Mouse (Mus musculus): ENCODE measurements around the gene Pola2.
A peak's percentile ranks its signal among the peaks of the same experiment; 100 is the strongest.

Pola2 gene

DNA sequence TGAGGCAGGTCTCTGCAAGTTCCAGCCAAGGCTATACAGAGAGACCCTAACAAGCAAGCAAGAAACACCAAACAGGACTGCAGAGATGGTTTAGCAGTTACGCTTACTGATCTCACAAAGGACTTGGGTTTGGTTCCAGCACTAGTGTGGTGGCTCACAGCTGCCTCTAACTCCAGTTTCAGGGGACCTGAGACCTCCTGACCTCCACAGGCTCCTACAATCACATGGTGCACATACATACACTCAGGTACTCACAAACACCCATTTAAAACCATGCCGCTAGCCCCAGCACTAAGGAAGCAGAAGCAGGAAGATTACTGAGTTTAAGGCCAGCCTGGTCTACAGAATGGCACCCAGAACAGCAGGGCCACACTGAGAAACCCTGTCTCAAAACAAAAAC, 802 bp upstream of the Pola2 start:
- DNase-seq: no peak

DNA sequence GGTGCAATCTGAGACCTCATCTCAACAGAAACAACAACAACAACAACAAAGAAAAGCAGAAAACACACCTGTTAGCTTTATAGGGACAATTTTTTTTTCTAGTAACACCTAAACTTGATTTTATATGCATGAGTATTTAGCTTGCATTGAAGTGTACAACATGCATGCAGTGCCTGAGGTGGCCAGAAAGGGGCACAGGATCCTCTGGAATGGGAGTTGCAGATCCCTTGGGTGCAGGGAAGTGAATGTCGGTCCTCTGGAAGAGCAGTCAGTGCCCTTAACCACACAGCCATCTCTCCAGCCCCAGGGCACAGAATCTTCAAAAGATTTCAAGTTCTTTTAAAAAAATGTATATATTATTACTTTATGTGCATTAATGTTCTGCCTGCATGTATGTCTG, 1.4 kb downstream of the Pola2 start:
- no peak for DNase-seq

DNA sequence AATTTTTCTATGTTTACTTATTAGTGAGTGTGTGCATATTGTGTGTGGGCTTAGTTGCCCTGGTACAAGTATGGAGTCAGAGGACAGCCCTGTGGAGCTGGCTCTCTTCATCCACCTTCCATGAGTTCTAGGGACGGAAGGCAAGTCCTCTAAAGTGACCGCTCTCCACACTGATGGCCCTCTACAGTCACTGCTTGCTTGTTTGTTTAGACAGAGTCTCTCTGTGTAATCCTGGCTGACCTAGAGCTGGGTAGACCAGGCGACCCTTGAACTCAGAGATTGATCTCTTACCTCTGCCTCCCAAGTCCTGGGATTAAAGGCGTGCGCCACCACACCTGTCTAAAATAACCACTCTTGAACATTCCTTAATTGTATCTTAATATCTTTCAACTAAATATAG, 6.6 kb downstream of the Pola2 start:
- no peak for DNase-seq

DNA sequence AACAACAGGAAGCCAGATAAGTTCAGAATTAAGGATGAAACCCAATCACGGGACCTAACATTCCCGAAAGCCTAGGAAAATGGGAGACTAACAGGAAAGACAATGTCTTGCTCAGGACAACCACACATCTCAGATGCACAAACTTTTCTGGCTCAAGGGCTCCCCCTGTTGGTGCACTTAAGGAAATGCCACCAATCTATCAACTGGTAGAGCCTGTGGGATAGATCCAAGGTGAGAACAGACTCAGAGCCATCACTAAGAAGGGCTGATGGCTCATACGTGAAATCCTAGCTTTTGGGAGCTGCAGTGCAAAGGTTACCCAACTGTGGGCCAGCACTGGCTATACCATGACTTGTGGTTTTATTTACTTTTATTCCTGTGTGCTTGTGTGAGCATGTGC, 7.3 kb downstream of the Pola2 start:
- peak; percentile 67 for DNase-seq

DNA sequence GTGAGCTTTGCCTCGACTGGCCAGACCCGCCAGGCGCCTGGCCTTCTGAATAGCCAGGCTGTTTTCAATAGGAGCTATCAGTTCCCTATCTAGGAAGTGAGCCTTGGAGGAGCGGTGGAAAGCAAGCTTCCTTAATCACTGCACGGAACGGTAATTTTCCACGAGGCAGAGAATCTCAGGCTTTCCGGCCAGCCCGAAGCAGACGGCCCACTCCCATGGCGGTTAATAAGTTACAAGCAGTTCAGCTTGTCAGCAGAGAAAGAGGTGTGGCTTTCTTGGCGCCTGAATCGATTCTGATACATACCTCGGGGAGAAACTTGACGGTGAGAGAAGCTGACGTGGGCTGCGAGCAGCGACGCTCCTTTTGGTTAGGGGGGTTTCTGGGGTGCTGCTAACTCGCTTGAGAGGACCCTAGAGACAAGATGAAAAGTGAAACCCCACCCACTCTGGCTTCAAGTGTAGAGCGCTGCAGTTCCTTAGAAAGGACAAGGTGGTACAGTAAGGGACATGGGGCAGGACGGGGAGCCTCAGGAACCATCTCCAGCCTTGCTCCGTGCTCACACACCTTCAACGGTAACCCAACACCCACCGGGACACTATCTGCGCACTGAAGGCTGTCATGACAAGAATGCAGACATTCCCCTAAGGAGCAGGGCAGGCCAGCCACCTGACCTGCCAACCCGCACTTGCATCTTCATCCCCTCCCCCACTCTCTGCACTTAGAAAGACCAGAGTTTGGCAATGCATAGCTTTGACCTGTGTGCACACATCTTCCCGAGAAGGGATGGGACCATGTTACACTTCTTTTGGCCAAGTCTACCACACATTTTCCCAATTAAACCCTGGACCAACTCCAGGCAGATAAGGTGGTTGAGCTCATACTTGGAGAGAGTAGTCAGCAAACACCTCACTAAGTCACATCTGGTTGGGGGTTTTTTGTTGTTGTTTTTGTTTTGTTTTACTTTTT, 8.0 kb downstream of the Pola2 start:
- no peak for DNase-seq

DNA sequence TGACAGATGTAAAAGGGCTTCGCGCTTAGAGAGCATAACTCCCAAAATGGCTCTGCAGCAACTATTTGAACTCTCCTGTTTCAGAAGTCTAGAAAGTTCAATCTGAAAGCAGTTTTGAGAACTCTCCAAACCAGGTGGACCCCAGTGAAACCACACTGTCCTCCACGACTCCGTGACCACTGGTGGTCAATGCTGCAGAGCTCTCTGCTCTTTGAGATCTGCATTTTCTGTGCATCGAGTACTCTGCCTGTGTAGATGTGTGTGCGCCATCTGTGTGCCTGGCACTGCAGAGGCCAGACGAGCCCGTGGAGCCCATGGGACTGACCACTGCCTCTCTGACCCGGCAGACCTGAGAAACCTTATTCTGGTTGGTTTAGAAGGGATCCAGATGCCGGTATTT, 9.1 kb downstream of the Pola2 start:
- no peak for DNase-seq

DNA sequence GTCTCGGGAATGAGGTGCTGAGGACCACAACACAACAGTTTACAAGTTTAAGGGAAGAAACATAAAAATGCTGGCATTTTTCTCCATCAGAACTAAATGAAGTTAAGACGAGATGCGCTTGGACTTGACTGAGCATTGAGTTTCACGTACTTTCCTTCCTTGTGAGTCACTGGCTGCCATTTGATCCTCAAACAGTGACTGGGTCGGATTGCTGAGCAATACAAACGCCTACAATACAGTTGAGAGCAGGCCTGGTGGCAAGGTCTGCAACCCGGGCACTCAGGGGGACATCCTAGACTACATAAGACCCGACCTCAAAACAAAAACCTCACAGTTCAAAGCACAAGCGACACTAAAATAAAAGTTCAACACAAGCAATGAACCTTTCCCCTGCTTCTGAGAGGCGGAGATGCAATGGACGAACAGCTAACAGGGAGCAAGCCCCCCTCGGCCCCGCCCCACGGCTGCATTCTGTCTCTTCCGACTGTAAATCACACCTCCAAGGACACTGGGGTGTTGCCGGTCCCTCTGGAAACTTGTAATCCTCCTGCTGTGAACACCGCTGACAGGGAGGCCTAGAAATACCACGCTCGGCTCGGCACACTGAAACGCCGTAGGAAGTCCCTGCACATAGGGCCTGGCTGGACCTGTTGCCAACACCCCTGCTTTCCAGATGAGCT, 9.8 kb downstream of the Pola2 start:
- DNase-seq: no peak

DNA sequence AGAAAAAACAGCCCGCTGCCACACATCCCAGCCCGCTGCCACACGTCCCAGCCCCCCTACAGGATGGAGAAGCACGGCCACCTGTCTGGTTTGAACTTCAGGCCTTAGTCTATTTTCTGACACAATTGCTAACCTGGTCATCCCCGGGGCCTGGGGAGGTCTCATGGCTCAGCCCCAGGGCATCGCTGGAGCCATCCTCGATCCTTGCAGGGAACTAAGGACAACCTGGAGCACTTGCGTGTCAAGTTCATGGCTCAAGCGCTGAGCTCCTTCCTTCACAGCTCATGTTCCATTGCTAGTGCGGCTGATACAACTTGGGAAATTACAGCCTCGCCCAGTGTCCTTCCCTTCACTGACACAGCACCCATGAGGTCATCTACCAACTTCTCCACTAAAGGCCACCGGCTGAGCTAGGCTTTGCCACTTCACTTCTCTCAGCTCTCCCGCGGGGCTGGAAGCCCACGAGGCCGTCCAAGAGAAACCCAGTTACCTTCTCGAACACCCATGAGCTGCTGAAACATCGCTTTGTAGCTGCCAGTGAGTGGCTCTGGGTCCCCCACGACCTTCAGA, 10.7 kb downstream of the Pola2 start:
- no peak for DNase-seq

DNA sequence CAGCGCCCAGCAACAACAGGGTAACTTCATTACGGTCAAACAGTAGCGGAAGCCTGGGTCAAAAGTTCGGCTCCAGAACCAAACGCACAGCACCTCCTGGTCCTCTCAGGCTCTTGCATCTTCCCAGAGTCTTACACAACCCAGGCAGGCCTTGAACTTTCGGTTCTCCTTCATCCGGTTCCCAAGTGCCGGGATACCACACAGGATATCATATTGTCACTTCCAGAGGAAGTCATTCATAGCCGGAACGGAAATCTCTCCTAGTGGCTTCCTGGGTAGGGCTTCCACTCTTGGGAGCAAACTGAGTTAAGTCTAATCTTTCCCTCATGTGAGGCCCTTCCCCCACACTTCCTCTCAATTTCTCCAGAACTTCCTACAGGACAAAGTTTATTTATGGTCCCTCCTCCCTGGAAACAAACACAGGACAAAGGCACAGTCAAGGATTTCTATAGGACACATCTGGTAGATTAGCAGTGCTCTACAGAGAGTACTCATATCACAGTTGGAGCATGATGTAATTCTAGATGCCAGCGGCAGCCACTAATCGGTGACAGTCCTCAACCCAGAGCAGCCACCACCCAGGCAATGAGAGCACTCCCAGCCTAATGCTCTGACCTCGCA, 11.8 kb downstream of the Pola2 start:
- DNase-seq: no peak

DNA sequence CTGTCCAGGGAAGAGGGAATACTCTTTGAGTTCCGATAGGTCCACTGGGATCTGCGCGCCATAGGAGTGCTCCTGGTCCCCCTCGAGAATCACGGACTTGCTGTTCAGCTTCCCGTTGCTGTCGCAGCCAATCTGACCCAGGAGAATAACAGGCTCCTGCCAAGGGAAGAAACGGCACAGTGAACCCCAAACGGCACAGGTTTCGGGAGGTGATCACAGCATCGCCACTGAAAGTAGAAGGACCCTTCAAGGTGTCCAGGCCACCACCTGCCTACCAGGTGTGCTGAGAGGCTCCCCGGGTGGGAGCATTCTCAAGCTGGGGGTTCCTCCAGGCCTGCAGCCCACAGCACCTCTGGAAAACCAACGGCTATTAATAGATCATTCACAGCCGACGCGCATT, 12.4 kb downstream of the Pola2 start:
- DNase-seq: no peak

DNA sequence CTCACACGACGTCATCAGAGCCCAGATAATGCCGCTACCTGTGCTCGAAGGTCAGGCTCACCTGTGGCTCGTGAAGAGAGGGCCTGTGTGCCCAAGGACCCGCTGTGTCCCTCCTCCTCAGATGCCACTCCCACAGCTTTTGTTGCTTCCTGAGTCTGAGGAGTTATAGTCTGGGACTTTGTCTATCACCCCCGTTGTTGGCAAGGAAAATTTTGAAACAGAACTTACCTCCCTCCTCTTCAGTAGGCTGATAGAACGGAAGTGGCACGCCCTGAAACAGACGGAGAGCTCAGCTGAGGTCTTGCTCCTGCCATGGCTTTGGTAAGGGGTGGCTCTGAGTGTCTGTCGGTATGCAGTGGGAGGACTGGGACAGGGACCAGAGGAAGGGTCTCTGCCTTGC, 13.8 kb downstream of the Pola2 start:
- DNase-seq: no peak

DNA sequence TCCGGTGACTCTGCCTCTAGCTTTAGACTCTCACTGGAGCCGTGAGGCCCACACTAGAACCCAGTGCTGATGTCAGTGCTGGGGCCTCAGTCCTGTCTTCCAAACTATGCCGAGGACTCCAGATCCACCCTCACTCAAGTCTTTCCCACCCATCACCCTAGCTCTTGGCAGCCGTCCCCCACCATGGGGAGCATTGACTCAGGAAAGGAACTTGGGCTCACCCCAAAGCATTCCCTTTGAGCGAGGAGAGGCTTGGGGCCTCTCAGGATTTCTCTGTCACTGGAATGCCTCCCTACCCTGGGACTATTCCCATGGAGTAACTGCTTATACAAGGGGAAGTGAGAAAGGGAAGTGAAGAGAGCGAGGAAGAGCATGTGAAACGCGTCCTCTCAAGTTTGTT, 18.1 kb downstream of the Pola2 start:
- no peak for DNase-seq

DNA sequence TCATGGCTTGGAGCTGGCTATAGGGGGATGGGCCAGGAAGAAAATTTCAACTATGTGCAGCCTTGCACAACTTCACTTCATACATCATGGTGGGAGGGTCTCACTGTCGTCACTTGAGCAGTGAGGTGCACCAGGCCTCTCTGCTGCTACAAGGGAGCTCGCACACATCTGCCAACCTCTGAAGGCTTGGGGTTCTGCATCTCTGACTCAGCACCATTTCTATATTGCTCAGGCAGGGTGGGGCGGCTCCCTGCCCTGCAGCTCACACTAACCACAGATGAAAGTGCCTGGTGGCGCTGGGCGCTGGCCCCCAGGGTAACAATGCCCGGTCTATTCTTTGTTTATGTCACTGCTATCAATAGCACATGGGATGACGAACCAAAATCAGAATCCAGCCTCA, 19.0 kb downstream of the Pola2 start:
- DNase-seq: no peak

DNA sequence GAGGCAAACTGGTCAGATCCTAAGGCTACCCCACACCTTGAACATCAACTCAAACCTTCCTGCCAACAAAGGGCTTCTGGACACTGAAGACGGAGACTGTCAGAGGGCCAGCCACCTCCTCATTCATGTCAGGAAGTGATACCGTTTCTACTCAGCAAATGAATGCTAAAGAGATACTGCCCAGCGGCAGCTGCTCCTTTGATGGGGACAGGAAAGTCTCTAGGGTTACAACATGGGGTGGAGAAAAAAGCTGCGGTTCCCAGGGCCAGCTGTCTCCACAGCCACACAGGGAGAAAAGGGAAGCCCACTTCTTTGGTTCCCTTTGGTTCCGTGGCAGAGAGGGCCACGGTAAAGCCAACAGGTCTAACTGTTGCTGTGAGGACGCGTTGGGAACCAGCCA, 19.9 kb downstream of the Pola2 start:
- no peak for DNase-seq

DNA sequence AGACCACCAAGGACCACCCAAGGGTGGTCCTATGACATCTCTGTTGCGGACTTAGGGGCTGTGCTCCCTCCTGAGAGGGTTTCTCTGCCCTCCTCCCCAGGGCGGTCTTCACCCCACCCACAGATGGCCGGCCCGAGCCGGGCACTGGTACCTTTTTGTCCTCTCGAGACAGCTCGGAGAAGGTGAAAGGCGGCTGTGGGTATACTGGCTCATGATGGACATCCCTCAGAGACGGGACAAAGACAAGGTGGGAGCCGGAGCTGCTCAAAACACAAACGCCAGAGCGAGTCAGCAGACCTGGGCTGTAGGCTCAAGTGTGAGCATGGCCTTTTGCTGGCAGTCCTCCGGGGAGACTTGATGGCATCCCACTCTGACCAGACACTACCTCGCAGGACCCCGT, 20.6 kb downstream of the Pola2 start:
- no peak for DNase-seq

DNA sequence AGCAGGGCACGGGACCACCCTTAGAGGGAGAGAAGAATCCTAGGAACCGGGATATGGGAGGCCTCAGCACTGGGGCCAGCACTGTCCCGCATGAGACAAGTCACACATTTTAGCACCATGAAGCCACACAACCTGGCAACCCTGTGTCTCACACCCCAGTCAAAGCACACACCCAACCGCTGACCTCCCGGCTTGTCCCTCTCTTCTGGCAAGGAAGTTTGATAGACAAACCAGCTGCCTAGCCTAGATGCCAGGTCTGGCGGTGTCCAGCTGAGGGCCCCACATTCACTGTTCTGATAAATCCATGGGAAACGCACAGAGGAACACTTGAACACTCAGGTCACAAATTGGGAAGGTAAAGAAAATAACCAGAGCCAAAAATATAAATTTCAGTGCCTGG, 21.4 kb downstream of the Pola2 start:
- DNase-seq: no peak

DNA sequence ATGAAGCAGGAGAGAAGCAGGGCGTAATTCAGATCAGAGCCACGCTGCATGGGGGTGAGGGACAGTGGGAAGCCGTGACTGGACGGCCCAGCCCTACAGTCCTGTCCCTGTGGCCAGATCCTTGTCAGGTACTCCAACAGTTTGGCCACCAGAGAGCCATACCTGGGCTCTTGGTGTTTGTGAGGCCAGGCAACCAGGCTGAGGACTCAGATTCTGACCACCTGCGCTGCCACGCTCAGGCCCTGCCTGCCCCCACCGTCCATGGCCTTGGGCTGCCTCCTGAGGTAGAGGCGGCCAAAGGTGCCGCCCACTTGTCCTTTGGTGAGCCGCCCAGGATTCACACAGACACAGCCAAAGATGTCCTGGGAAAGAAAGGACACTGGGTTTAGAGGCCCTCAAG, 23.3 kb downstream of the Pola2 start:
- no peak for DNase-seq

DNA sequence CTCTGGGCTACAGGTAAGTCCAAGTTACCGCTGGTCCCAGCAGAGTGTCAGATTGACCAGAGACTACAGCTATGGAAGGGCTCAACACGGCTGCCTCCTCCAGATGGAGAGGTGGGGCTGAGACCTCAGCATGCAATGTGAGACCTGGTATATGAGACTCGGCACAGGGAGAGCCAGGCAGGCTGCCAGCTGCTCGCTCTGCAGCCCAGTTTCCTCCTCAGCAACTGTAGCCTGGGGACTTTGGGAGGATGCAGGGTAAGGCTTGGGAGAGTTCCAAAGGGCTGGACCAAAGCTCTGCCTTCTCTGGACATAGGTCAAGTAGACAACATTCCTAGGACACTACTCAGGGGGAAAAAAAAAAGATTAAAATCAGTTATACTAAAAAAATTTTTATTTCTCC, 23.8 kb downstream of the Pola2 start:
- DNase-seq: peak; percentile 48

DNA sequence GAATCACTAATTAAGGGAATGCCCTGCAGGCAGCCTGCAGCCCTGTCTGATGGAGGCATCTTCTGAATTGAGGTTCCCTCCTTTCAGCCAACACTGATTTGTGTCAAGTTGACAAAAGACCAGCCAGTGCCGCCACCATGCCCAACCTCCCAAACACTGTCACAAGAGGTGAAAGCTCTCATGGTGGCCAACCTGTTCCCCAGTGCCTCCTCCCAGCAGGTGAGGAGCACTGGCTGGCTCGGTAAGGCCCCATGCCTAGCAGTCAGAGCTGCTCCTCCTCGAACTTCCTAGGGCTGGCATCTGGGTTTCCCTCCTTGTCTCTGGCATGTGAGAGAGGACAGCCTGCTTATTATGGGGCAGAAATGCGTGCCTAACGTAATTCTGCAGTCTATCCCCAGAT, 24.3 kb downstream of the Pola2 start:
- no peak for DNase-seq

DNA sequence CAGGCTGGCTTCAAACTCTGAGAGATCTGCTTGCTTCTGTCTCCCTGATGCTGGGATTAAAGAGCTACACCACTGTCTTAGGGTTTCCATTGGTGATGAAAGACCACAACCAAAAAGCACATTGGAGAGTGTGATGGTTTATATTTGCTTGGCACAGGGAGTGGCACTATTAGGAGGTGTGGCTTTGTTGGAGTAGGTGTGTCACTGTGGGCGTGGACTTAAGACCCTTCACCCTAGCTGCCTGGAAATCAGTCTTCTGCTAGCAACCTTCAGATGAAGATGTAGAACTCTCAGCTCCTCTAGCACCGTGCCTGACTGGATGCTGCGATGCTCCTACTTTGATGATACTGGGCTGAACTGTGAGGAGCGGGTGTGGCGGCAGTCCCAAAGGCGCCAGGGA, 25.5 kb downstream of the Pola2 start:
- DNase-seq: no peak

DNA sequence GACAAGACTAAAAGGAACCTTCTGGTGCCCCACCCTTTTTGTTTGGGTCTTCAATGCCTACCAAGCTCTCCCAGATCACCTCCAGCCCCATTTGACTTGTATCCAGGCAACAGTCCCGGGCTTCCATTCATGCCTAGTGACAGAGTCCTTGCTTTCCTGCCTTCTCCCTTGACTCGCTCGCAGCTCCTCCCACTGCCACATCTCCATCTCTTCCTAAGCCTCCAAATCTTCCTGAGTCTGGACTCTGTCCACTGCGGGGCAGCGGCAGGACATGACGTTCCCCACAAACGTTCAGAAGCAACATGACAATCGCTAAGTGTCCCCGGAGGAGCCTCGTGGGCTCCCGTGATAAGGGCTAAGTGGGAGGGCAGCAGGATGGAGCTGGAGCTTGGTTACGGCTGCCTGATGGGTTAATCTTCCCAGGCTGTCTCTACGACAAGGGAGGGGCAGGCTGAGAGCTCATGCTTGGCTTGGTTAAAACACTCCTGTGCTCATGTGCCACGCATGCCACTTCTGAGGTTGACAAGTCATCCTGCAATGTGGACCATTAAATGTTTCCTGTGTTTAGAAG, 26.1 kb downstream of the Pola2 start:
- no peak for DNase-seq

DNA sequence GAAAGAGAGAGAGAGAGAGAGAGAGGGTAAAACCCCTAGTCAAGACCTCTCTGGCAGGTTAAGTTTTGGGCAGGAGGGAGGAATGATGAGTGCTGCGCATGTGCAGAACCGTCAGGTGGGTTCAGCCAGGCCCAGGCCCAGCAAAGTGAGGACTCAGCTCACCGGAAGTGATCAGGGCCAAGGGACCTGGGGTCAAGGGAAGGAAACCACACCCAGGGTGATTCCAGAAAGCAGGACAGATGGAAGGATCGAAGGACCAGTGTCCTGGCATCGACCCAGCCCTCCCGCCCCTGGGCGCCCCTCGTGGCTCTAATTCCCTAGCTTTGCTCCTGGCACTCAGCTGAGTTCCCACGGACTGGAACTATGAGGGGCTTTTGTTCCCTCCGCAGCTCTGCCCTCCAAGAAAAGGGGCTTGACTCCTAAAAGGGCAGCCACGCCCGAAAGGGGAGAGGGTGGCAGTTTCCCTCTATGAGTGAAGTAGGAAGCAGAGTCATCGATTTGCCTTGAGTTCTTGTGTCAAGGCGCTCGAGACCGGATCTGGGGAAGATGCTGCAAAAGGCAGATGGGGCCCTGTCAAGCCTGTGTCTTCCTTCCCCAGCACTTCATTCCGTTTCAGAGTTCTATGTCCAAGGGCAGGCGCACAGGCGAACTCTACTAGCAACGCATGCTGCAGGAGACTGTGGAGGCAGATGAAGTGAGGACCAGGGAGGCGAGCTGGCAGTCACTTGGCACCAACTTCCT, 26.7 kb downstream of the Pola2 start:
- DNase-seq: no peak

DNA sequence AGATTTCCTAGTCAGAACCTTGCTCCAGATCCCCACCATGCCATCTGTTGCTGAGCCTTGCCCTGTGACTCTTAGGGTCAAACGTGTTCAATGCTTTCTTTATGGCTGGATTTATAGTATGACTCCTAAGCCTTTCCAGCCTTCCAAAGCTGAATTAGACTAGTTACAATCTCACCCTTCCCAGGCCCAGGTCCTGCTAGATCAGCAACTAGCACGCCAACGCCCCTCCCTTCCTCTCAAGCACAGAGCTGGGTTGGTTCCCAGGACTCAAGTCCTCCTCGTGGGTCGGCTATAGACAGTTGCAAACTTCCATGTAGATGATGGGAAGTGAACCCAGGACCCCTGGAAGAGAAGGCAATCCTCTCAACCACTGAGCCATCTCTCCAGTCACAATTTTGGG, 28.3 kb downstream of the Pola2 start:
- no peak for DNase-seq
